In genomic region chr10:93355276-93355927, GRCm38 (mm10) we compare ENCODE assay signal across 15 mouse cellular contexts. TPM values are rescaled to one million over a fixed set of nuclear protein-coding genes. Genes with fewer than 3 reads are reported as not detected.
A peak's percentile ranks its signal among the peaks of the same experiment; 100 is the strongest.
DNase-seq lines count a peak whose midpoint lies in the region; ATAC-seq lines count a peak whose summit lies in the region.
"Had no signal": no experiment of that assay in that cellular context is flagged by ENCODE, and none has a peak within 500 bp of the region (broad histone marks: within the 10 kb centered on the region; RNA-seq: fewer than 3 reads in every experiment).

No protein-coding gene starts in this region.

- no peaks in the 10 kb centered on the region for H3K27me3 ChIP-seq in heart, embryonic 10.5 days (ENCODE audit: insufficient read depth, poor library complexity, severe bottlenecking)
- H3K27me3 ChIP-seq in limb, embryonic 13.5 days: no peaks in the 10 kb centered on the region
- H3K27me3 ChIP-seq in limb, embryonic 10.5 days (ENCODE audit: low read depth, poor library complexity, severe bottlenecking): no peaks in the 10 kb centered on the region
- H3K27me3 ChIP-seq in embryonic facial prominence, embryonic 10.5 days (replicated peaks; ENCODE audit: low read depth, poor library complexity, severe bottlenecking): no peaks in the 10 kb centered on the region
- H3K27me3 ChIP-seq in forebrain, embryonic 13.5 days: no peaks in the 10 kb centered on the region
- H3K27me3 ChIP-seq: intestine, embryonic 15.5 days; liver, embryonic 13.5 days; stomach, embryonic 15.5 days had no signal

- H3K4me2 ChIP-seq in limb, embryonic 13.5 days (replicated peaks): no peak overlapping the region
- H3K4me2 ChIP-seq in forebrain, embryonic 13.5 days: no peak overlapping the region
- H3K4me2 ChIP-seq: intestine, embryonic 15.5 days; liver, embryonic 13.5 days; stomach, embryonic 15.5 days had no signal

- DNase-seq in heart, embryonic 10.5 days (ENCODE audit: low spot score): no peak
- DNase-seq in heart, postnatal 14 days: no peak
- DNase-seq in limb, embryonic 10.5 days (ENCODE audit: low spot score): no peak
- peak; percentile 45 to 46 for DNase-seq in B cell, adult 2 months
- peak; percentile 35 for DNase-seq in embryonic facial prominence, embryonic 10.5 days (ENCODE audit: low spot score)
- DNase-seq in cerebellum, postnatal 25 days: no peak
- DNase-seq: cerebellum, adult 8-10 months; liver, embryonic 13.5 days; right cerebral cortex, postnatal 14 days; thymus, postnatal 4 days had no signal

- H3K27ac ChIP-seq in heart, embryonic 10.5 days: 0 out of 2 replicates have a peak overlapping the region, but pooled peaks have one; percentile 1
- 0 out of 2 replicates have a peak overlapping the region, but pooled peaks have one; percentile 33 for H3K27ac ChIP-seq in limb, embryonic 13.5 days
- H3K27ac ChIP-seq in limb, embryonic 10.5 days: no peak overlapping the region
- peak overlapping the region; percentile 19 for H3K27ac ChIP-seq in embryonic facial prominence, embryonic 10.5 days (replicated peaks)
- H3K27ac ChIP-seq in forebrain, embryonic 13.5 days: no peak overlapping the region
- H3K27ac ChIP-seq: intestine, embryonic 15.5 days; liver, embryonic 13.5 days; stomach, embryonic 15.5 days had no signal

- no peaks in the 10 kb centered on the region; the same call in 1 of the 2 replicates for H3K9me3 ChIP-seq in heart, embryonic 10.5 days
- H3K9me3 ChIP-seq in limb, embryonic 13.5 days: no peaks in the 10 kb centered on the region
- no peaks in the 10 kb centered on the region for H3K9me3 ChIP-seq in limb, embryonic 10.5 days (replicated peaks)
- no peaks in the 10 kb centered on the region for H3K9me3 ChIP-seq in embryonic facial prominence, embryonic 10.5 days
- H3K9me3 ChIP-seq in forebrain, embryonic 13.5 days (replicated peaks): no peaks in the 10 kb centered on the region
- H3K9me3 ChIP-seq: intestine, embryonic 15.5 days; liver, embryonic 13.5 days; stomach, embryonic 15.5 days had no signal

- ATAC-seq in limb, embryonic 13.5 days (ENCODE audit: low FRiP score, low read depth): no peak
- ATAC-seq in forebrain, embryonic 13.5 days: no peak
- ATAC-seq: intestine, embryonic 15.5 days had no signal

- WGBS in heart, embryonic 10.5 days: 60% methylated on average over 8 of the region's 8 CpGs
- WGBS in limb, embryonic 13.5 days: 71% methylated on average over 8 of the region's 8 CpGs
- 80% methylated on average over 8 of the region's 8 CpGs for WGBS in limb, embryonic 10.5 days
- WGBS in embryonic facial prominence, embryonic 10.5 days: 37% methylated on average over 8 of the region's 8 CpGs
- 46% methylated on average over 8 of the region's 8 CpGs for WGBS in forebrain, embryonic 13.5 days

- H3K4me1 ChIP-seq in heart, embryonic 10.5 days: peaks cover 8% of the 10 kb centered on the region; the same call in 1 of the 2 replicates
- no peaks in the 10 kb centered on the region for H3K4me1 ChIP-seq in limb, embryonic 13.5 days
- 0 out of 2 replicates have a peak, but pooled peaks cover 7% of the 10 kb centered on the region for H3K4me1 ChIP-seq in limb, embryonic 10.5 days
- peaks cover 14% of the 10 kb centered on the region; the same call in 1 of the 2 replicates for H3K4me1 ChIP-seq in embryonic facial prominence, embryonic 10.5 days
- H3K4me1 ChIP-seq in forebrain, embryonic 13.5 days: no peaks in the 10 kb centered on the region
- H3K4me1 ChIP-seq: intestine, embryonic 15.5 days; liver, embryonic 13.5 days; stomach, embryonic 15.5 days had no signal

- no peak overlapping the region for H3K9ac ChIP-seq in limb, embryonic 13.5 days
- no peak overlapping the region for H3K9ac ChIP-seq in forebrain, embryonic 13.5 days
- H3K9ac ChIP-seq: intestine, embryonic 15.5 days; liver, embryonic 13.5 days; stomach, embryonic 15.5 days had no signal

- no peak overlapping the region for H3K4me3 ChIP-seq in heart, embryonic 10.5 days
- H3K4me3 ChIP-seq in limb, embryonic 13.5 days: no peak overlapping the region
- no peak overlapping the region for H3K4me3 ChIP-seq in limb, embryonic 10.5 days
- no peak overlapping the region for H3K4me3 ChIP-seq in embryonic facial prominence, embryonic 10.5 days
- H3K4me3 ChIP-seq in forebrain, embryonic 13.5 days: no peak overlapping the region
- H3K4me3 ChIP-seq: intestine, embryonic 15.5 days; liver, embryonic 13.5 days; megakaryocyte, embryonic 14.5 days; stomach, embryonic 15.5 days had no signal

- H3K36me3 ChIP-seq in heart, embryonic 10.5 days: no peaks in the 10 kb centered on the region
- H3K36me3 ChIP-seq in limb, embryonic 13.5 days: no peaks in the 10 kb centered on the region
- no peaks in the 10 kb centered on the region for H3K36me3 ChIP-seq in limb, embryonic 10.5 days
- no peaks in the 10 kb centered on the region for H3K36me3 ChIP-seq in embryonic facial prominence, embryonic 10.5 days (replicated peaks)
- H3K36me3 ChIP-seq in forebrain, embryonic 13.5 days (ENCODE audit: poor library complexity, severe bottlenecking): no peaks in the 10 kb centered on the region
- H3K36me3 ChIP-seq: intestine, embryonic 15.5 days; liver, embryonic 13.5 days; stomach, embryonic 15.5 days had no signal

- intact Hi-C loops in heart, postnatal 14 days (cut with DNase I): no loop called here

RNA-seq across cellular contexts. Expression of gene Elk3, which starts 44.5 kb away (rescaled TPM):
- polyA plus RNA-seq in heart, embryonic 10.5 days (2016; fragmentation: Nextera tagmentation; extraction: Ambion mirVana): 23.6 and 25.9 TPM in 2 replicates
- 10 to 100 TPM; 64.1 to 67.2 TPM for total RNA-seq in heart, postnatal 14 days (2021)
- polyA plus RNA-seq in limb, embryonic 13.5 days (2015; fragmentation: Nextera tagmentation; extraction: Ambion mirVana): 48.6 and 49.2 TPM in 2 replicates
- polyA plus RNA-seq in limb, embryonic 10.5 days (2016; fragmentation: Nextera tagmentation; extraction: Ambion mirVana): 34.0 and 36.0 TPM in 2 replicates
- polyA plus RNA-seq in embryonic facial prominence, embryonic 10.5 days (2016; fragmentation: Nextera tagmentation; extraction: Ambion mirVana): 25.3 and 30.6 TPM in 2 replicates
- 7.2 and 8.2 TPM in 2 replicates for polyA plus RNA-seq in forebrain, embryonic 13.5 days (2015; fragmentation: Nextera tagmentation; extraction: Ambion mirVana)

Comparison
In these comparisons a context has a peak if more than half of its experiments do, and no peak if none do; other contexts are left out.
1. H3K27ac ChIP-seq: peak in heart, embryonic 10.5 days (single experiment), limb, embryonic 13.5 days (single experiment) and embryonic facial prominence, embryonic 10.5 days (single experiment); none in limb, embryonic 10.5 days (single experiment) and forebrain, embryonic 13.5 days (single experiment).
2. DNase-seq: peak in B cell, adult 2 months (2 of 2) and embryonic facial prominence, embryonic 10.5 days (single experiment); none in heart, embryonic 10.5 days (single experiment), heart, postnatal 14 days (0 of 2), limb, embryonic 10.5 days (single experiment) and cerebellum, postnatal 25 days (0 of 2).